Mouse (Mus musculus) CH12.LX (cell line): Measurements from ENCODE around the gene Olfr1423. TPM values are rescaled to one million over a fixed set of nuclear protein-coding genes. Genes with fewer than 3 reads are reported as not detected.

Experiments used
- DNase-seq: peaks from one replicate; pipeline ENCODE4 v3.0.0-alpha.2; 2013; ENCODE audit errors: extremely low read depth
- H3K27ac ChIP-seq: 2 replicates; pipeline ENCODE4 v1.5.1; 2012; ENCODE audit warnings: low read depth, mild to moderate bottlenecking, control low read depth, moderate library complexity; ENCODE audit not compliant: insufficient read depth
- H3K27me3 ChIP-seq: replicated peaks from 2 replicates; pipeline ENCODE3; 2012; ENCODE audit warnings: inconsistent platforms
- H3K36me3 ChIP-seq, 2 experiments: replicated peaks in 1 of 2; 2 replicates each; pipeline versions ENCODE3 to v1.6.1; 2012; ENCODE audit warnings: inconsistent platforms in 1 of 2, low read length in 1 of 2, mild to moderate bottlenecking in 1 of 2, mixed read lengths in 1 of 2, moderate library complexity in 1 of 2; ENCODE audit not compliant: control insufficient read depth in 1 of 2, insufficient read depth in 1 of 2
- H3K4me1 ChIP-seq, 2 experiments: 2 replicates each; pipeline ENCODE4 v1.6.1; 2012; ENCODE audit warnings: inconsistent platforms in 1 of 2, moderate library complexity in 1 of 2; ENCODE audit not compliant: insufficient read depth in 2 of 2, control insufficient read depth in 1 of 2
- H3K4me2 ChIP-seq: 2 replicates; pipeline ENCODE4 v1.6.1; 2012; ENCODE audit warnings: low read depth, mild to moderate bottlenecking, control low read depth; ENCODE audit not compliant: poor library complexity, insufficient read depth, severe bottlenecking
- H3K4me3 ChIP-seq, 3 experiments: fragments of 150-350 bp in 1 of 3; sonication (generic) in 1 of 3; replicated peaks in 1 of 3; 2 replicates each; pipeline versions ENCODE3 to v1.5.1; 2011 to 2012; ENCODE audit warnings: low read depth in 2 of 3, low read length in 2 of 3, mild to moderate bottlenecking in 2 of 3, moderate library complexity in 2 of 3, control low read depth in 1 of 3, improper control_type of control experiment in 1 of 3, inconsistent platforms in 1 of 3, mixed read lengths in 1 of 3; ENCODE audit not compliant: poor library complexity in 1 of 3
- H3K79me2 ChIP-seq: replicated peaks from 2 replicates; pipeline ENCODE4 v1.6.1; 2012; ENCODE audit warnings: mild to moderate bottlenecking, moderate library complexity; ENCODE audit not compliant: control insufficient read depth, poor library complexity, insufficient read depth, severe bottlenecking; ENCODE audit errors: extremely low read depth
- H3K9ac ChIP-seq: 2 replicates; pipeline ENCODE4 v1.6.1; 2012; ENCODE audit warnings: low read depth, mild to moderate bottlenecking, control low read depth, moderate library complexity; ENCODE audit not compliant: insufficient read depth
- H3K9me3 ChIP-seq: replicated peaks from 2 replicates; pipeline ENCODE3; 2012; ENCODE audit warnings: low read length, inconsistent platforms, mixed read lengths
- BHLHE40 ChIP-seq: IDR thresholded peaks from 2 replicates; pipeline ENCODE4 v1.6.1; 2011; ENCODE audit warnings: mild to moderate bottlenecking, low read depth, low read length, improper control_type of control experiment
- CHD1 ChIP-seq: IDR thresholded peaks from 2 replicates; pipeline ENCODE4 v1.6.1; 2012; ENCODE audit warnings: low read depth, low read length, improper control_type of control experiment, inconsistent platforms
- CTCF ChIP-seq, 2 experiments: IDR thresholded peaks in 1 of 2; conservative IDR thresholded peaks in 1 of 2; 2 replicates each; pipeline ENCODE4 v1.5.1; 2011 to 2012; ENCODE audit warnings: low read depth in 2 of 2, low read length in 2 of 2, improper control_type of control experiment in 1 of 2, inconsistent platforms in 1 of 2, mild to moderate bottlenecking in 1 of 2, moderate library complexity in 1 of 2
- E2F4 ChIP-seq: IDR thresholded peaks from 2 replicates; pipeline ENCODE4 v1.6.1; 2011; ENCODE audit warnings: low read depth, low read length, improper control_type of control experiment; ENCODE audit not compliant: insufficient replicate concordance
- ELF1 ChIP-seq: IDR thresholded peaks from 2 replicates; pipeline ENCODE4 v1.6.1; 2014; ENCODE audit warnings: low read depth, mild to moderate bottlenecking, inconsistent platforms, low read length, improper control_type of control experiment
- EP300 ChIP-seq: IDR thresholded peaks from 2 replicates; pipeline ENCODE4 v1.6.1; 2011; ENCODE audit warnings: low read length, improper control_type of control experiment
- ETS1 ChIP-seq: conservative IDR thresholded peaks from 2 replicates; pipeline ENCODE4 v1.6.1; 2012; ENCODE audit warnings: low read depth, mild to moderate bottlenecking, inconsistent platforms, low read length, improper control_type of control experiment, moderate library complexity
- GABPA ChIP-seq: IDR thresholded peaks from 2 replicates; pipeline ENCODE4 v1.6.1; 2012; ENCODE audit warnings: low read depth, low read length, improper control_type of control experiment, inconsistent platforms; ENCODE audit not compliant: insufficient replicate concordance
- HCFC1 ChIP-seq: IDR thresholded peaks from 2 replicates; pipeline ENCODE4 v1.6.1; 2012; ENCODE audit warnings: low read depth, mild to moderate bottlenecking, inconsistent platforms, low read length, improper control_type of control experiment
- IRF4 ChIP-seq: IDR thresholded peaks from 2 replicates; pipeline ENCODE4 v1.6.1; 2014; ENCODE audit warnings: low read depth, mild to moderate bottlenecking, inconsistent platforms, low read length, improper control_type of control experiment
- JUN ChIP-seq: IDR thresholded peaks from 2 replicates; pipeline ENCODE4 v1.6.1; 2011; ENCODE audit warnings: low read depth, mild to moderate bottlenecking, low read length, improper control_type of control experiment, moderate library complexity; ENCODE audit not compliant: insufficient read depth
- JUND ChIP-seq: conservative IDR thresholded peaks from 2 replicates; pipeline ENCODE4 v1.6.1; 2011; ENCODE audit warnings: low read depth, low read length, improper control_type of control experiment
- KAT2A ChIP-seq: IDR thresholded peaks from 2 replicates; pipeline ENCODE4 v1.6.1; 2012; ENCODE audit warnings: low read length, improper control_type of control experiment, inconsistent platforms; ENCODE audit not compliant: insufficient replicate concordance
- MAFK ChIP-seq: IDR thresholded peaks from 2 replicates; pipeline ENCODE4 v1.6.1; 2011; ENCODE audit warnings: low read length, improper control_type of control experiment; ENCODE audit not compliant: insufficient replicate concordance
- MAX ChIP-seq: IDR thresholded peaks from 2 replicates; pipeline ENCODE4 v1.6.1; 2011; ENCODE audit warnings: low read length, improper control_type of control experiment
- MAZ ChIP-seq: IDR thresholded peaks from 2 replicates; pipeline ENCODE4 v1.6.1; 2012; ENCODE audit warnings: low read depth, mild to moderate bottlenecking, inconsistent platforms, low read length, improper control_type of control experiment, moderate library complexity
- MEF2A ChIP-seq: IDR thresholded peaks from 2 replicates; pipeline ENCODE4 v1.6.1; 2014; ENCODE audit warnings: low read depth, mild to moderate bottlenecking, inconsistent platforms, low read length, improper control_type of control experiment, borderline replicate concordance
- MXI1 ChIP-seq: IDR thresholded peaks from 2 replicates; pipeline ENCODE4 v1.6.1; 2011; ENCODE audit warnings: mild to moderate bottlenecking, low read depth, low read length, improper control_type of control experiment
- MYC ChIP-seq: IDR thresholded peaks from 2 replicates; pipeline ENCODE4 v1.6.1; 2011; ENCODE audit warnings: low read depth, mild to moderate bottlenecking, improper control_type of control experiment, low read length
- NELFE ChIP-seq: IDR thresholded peaks from 2 replicates; pipeline ENCODE4 v1.6.1; 2011; ENCODE audit warnings: low read depth, low read length, improper control_type of control experiment
- NRF1 ChIP-seq: IDR thresholded peaks from 2 replicates; pipeline ENCODE4 v1.6.1; 2014; ENCODE audit warnings: low read depth, mild to moderate bottlenecking, inconsistent platforms, low read length, improper control_type of control experiment, moderate library complexity
- POLR2A ChIP-seq: IDR thresholded peaks from 2 replicates; pipeline ENCODE4 v1.6.1; 2011; ENCODE audit warnings: low read depth, mild to moderate bottlenecking, improper control_type of control experiment, low read length
- POLR2AphosphoS2 ChIP-seq: IDR thresholded peaks from 2 replicates; pipeline ENCODE4 v1.6.1; 2011; ENCODE audit warnings: low read depth, low read length, improper control_type of control experiment
- RAD21 ChIP-seq: IDR thresholded peaks from 2 replicates; pipeline ENCODE4 v1.6.1; 2011; ENCODE audit warnings: low read depth, mild to moderate bottlenecking, low read length, improper control_type of control experiment, moderate library complexity
- RCOR1 ChIP-seq: conservative IDR thresholded peaks from 2 replicates; pipeline ENCODE4 v1.6.1; 2012; ENCODE audit warnings: low read depth, mild to moderate bottlenecking, inconsistent platforms, low read length, improper control_type of control experiment
- SIN3A ChIP-seq: IDR thresholded peaks from 2 replicates; pipeline ENCODE4 v1.6.1; 2012; ENCODE audit warnings: low read length, improper control_type of control experiment, inconsistent platforms
- UBTF ChIP-seq: IDR thresholded peaks from 2 replicates; pipeline ENCODE4 v1.6.1; 2012; ENCODE audit warnings: low read depth, mild to moderate bottlenecking, inconsistent platforms, low read length, improper control_type of control experiment, moderate library complexity
- USF1 ChIP-seq: IDR thresholded peaks from 2 replicates; pipeline ENCODE4 v1.6.1; 2014; ENCODE audit warnings: low read depth, mild to moderate bottlenecking, inconsistent platforms, low read length, improper control_type of control experiment
- USF2 ChIP-seq: conservative IDR thresholded peaks from 2 replicates; pipeline ENCODE4 v1.6.1; 2011; ENCODE audit warnings: low read depth, low read length, improper control_type of control experiment
- ZC3H11A ChIP-seq: IDR thresholded peaks from 2 replicates; pipeline ENCODE4 v1.6.1; 2012; ENCODE audit warnings: low read depth, mild to moderate bottlenecking, inconsistent platforms, low read length, improper control_type of control experiment
- ZKSCAN1 ChIP-seq: IDR thresholded peaks from 2 replicates; pipeline ENCODE4 v1.6.1; 2012; ENCODE audit warnings: low read depth, inconsistent platforms, low read length, improper control_type of control experiment, borderline replicate concordance
- ZMIZ1 ChIP-seq: IDR thresholded peaks from 2 replicates; pipeline ENCODE4 v1.6.1; 2012; ENCODE audit warnings: low read depth, mild to moderate bottlenecking, inconsistent platforms, low read length, improper control_type of control experiment
- ZNF384 ChIP-seq: IDR thresholded peaks from 2 replicates; pipeline ENCODE4 v1.6.1; 2012; ENCODE audit warnings: low read depth, low read length, improper control_type of control experiment, inconsistent platforms
- dilution Hi-C: fragments of 300-500 bp; cut with MboI; formaldehyde crosslinking; loops from 2 replicates; pipeline ENCODE4 v1.14.3; 2020; ENCODE audit warnings: low sequenced_read_pairs; ENCODE audit not compliant: extremely low pct_unique_long_range_greater_than_20kb, extremely low pct_ligation_motif_present
- in situ Hi-C: fragments of 300-500 bp; cut with MboI; formaldehyde crosslinking; loops from 3 replicates; pipeline ENCODE4 v1.14.3; 2019; ENCODE audit warnings: low sequenced_read_pairs, low pct_ligation_motif_present, low pct_unique_long_range_greater_than_20kb, mixed read lengths
- polyA plus RNA-seq: library from polyadenylated mRNA; unstranded; fragments of >175 nt; gene quantifications from 2 replicates; pipeline ENCODE4 v1.2.1, GENCODE M21; 2012; ENCODE audit warnings: low read depth; ENCODE audit not compliant: insufficient read length
- total RNA-seq, 2 experiments: library from RNA; depleted of rRNA; stranded (reverse); fragments of 300-350 nt in 1 of 2; fragments of >200 nt in 1 of 2; gene quantifications; 2 replicates each; pipeline ENCODE4 v1.2.3; 2012 to 2014

Gene Olfr1423
- total and polyA plus RNA-seq, 3 experiments, result 0.07 TPM; not detected in 2

DNA sequence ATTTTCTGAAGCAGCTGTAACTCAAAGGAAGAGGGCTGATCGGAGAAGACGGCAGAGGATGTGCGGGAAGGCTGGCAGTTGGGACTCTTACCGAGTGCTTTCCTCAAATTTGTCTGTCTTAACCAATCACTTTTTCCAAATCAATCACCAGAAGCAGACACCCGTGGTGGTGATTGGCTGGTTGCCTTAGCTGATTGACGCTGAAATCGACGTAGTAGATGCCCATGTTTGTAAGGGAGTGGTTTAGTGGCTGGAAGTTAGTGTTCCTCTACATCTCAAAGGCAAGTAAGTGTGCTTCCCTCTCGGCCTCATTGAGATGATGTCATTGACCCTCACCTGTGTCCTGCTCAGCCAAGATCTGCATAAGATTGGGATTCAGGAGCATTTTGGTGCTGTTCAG is 49.1 kb downstream of the Olfr1423 start:
- no peak overlapping the region for H3K9ac ChIP-seq
- TF ChIP-seq MEF2A (no peak), POLR2AphosphoS2 (no peak), CTCF (conservative IDR thresholded peaks at IDR 0.05 in 1 of 2, IDR thresholded peaks at IDR 0.05 in 1 of 2; ENCODE audit: low read depth in 2 of 2, low read length in 2 of 2) (no peak), ZC3H11A (no peak), CHD1 (no peak), SIN3A (no peak), MXI1 (no peak), E2F4 (no peak), USF2 (no peak), ZKSCAN1 (no peak), ELF1 (no peak), ZNF384 (no peak), KAT2A (no peak), HCFC1 (no peak), ZMIZ1 (no peak)
- TF ChIP-seq, all 38 proteins: peak for 0
- H3K4me3 ChIP-seq, result no peak overlapping the region
- no peaks in the 10 kb centered on the region for H3K27me3 ChIP-seq
- DNase-seq, result no peak
- in situ Hi-C loops (no loop called here), dilution Hi-C loops (no loop called here)
- H3K36me3 ChIP-seq, result peaks cover 55 to 71% of the 10 kb centered on the region in 2 experiments
- H3K4me1 ChIP-seq, result peaks cover 0 to 18% of the 10 kb centered on the region in 2 experiments; a peak in 2 of 4 replicates
- H3K79me2 ChIP-seq, result no peaks in the 10 kb centered on the region
- H3K4me2 ChIP-seq, result no peak overlapping the region
- no peak overlapping the region for H3K27ac ChIP-seq
- H3K9me3 ChIP-seq, result no peaks in the 10 kb centered on the region

DNA sequence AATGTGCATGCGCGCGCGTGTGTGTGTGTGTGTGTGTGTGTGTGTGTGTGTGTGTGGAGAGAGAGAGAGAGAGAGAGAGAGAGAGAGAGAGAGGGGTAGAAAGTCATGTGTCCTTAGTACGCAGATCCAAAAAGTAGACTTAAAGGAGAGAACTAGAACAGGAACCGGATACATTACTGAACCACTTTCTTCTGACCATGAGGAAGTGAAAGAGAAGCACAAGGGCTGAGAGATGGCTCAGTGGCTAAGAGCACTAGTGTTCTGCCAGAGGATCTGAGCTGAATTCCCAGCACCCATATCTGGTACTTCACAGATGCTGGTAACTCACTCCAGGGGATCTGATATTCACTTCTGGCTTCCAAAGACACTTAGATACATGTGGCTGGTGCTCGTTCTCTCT is 51.8 kb downstream of the Olfr1423 start:
- no peaks in the 10 kb centered on the region for H3K79me2 ChIP-seq
- H3K4me1 ChIP-seq, result peaks cover 0 to 18% of the 10 kb centered on the region in 2 experiments; a peak in 2 of 4 replicates
- H3K4me3 ChIP-seq, result no peak overlapping the region
- no peak overlapping the region for H3K27ac ChIP-seq
- no peaks in the 10 kb centered on the region for H3K9me3 ChIP-seq
- in situ Hi-C loops, result no loop called here
- dilution Hi-C loops, result no loop called here
- peaks cover 55 to 78% of the 10 kb centered on the region in 2 experiments for H3K36me3 ChIP-seq
- no peak overlapping the region for H3K9ac ChIP-seq
- H3K27me3 ChIP-seq, result no peaks in the 10 kb centered on the region
- no peak overlapping the region for H3K4me2 ChIP-seq
- peak; percentile 70 for DNase-seq
- TF ChIP-seq MXI1, result no peak
- TF ChIP-seq RAD21, result no peak
- TF ChIP-seq JUN, result no peak
- no peak for TF ChIP-seq GABPA
- no peak for TF ChIP-seq MAFK
- no peak for TF ChIP-seq ETS1
- TF ChIP-seq UBTF, result no peak
- peak; percentile 87 for TF ChIP-seq IRF4
- 0 out of 2 replicates have a peak, but pooled peaks have one; percentile 31 for TF ChIP-seq BHLHE40
- TF ChIP-seq POLR2A, result no peak
- TF ChIP-seq ZKSCAN1, result no peak
- TF ChIP-seq MYC, result peak; percentile 58; the same call in 1 of the 2 replicates
- TF ChIP-seq SIN3A, result no peak
- TF ChIP-seq MAX, result no peak
- no peak for TF ChIP-seq NELFE
- TF ChIP-seq JUND, result no peak
- TF ChIP-seq NRF1, result no peak
- TF ChIP-seq MAZ, result no peak
- TF ChIP-seq USF2, result no peak
- no peak for TF ChIP-seq MEF2A
- no peak for TF ChIP-seq RCOR1
- peak; percentile 90 for TF ChIP-seq EP300
- TF ChIP-seq ZMIZ1, result no peak
- TF ChIP-seq USF1, result no peak
- TF ChIP-seq E2F4, result no peak
- TF ChIP-seq HCFC1, result no peak
- TF ChIP-seq KAT2A, result no peak
